In the genomic region with DNA sequence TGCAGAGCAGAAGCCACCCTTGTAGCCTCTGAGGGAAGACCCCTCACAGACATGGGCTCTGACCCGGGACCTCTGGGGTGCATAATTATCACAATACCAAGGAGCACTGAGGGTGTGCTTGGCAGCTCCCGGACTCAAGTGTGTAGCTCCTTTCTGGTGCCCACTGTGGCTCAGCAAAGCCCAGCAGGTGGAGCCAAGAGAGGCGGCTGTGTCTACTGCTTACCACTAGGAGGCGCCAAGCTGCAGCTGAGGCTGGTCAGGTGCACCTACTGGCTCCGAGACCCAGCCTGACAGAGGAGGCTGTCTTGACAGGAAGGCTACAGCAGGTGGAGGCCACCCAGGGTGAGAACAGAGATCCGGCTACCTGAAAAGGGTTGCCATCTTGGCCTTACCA, we compare ENCODE assay signal across 8 mouse cellular contexts. TPM values are rescaled to one million over a fixed set of nuclear protein-coding genes. Genes with fewer than 3 reads are reported as not detected.
DNase-seq lines count a peak whose midpoint lies in the region; ATAC-seq lines count a peak whose summit lies in the region.

No protein-coding gene starts in this region.

- no peak overlapping the region for H3K4me2 ChIP-seq in heart, embryonic 16.5 days (ENCODE audit: low read depth, low read length)

- no peaks in the 10 kb centered on the region for H3K4me1 ChIP-seq in heart, embryonic 16.5 days (ENCODE audit: control insufficient read depth, insufficient read depth, low read length)

- no peak overlapping the region for H3K4me3 ChIP-seq in heart, embryonic 16.5 days (ENCODE audit: low read length)

- DNase-seq in 3T3-L1 (ENCODE audit: low read depth, low spot score) (peak; percentile 70), NIH3T3 (ENCODE audit: low read depth) (peak; percentile 76)
- DNase-seq in embryo, embryonic 11 days = peak; percentile 83
- DNase-seq in layer of hippocampus, adult 8-10 months (ENCODE audit: low spot score in 2 of 2) = peak; percentile 64 to 83
- peak; percentile 84 for DNase-seq in lung, postnatal 36 days
- peak; percentile 73 to 78 for DNase-seq in right cerebral cortex, postnatal 10 days (ENCODE audit: low spot score in 2 of 2)
- DNase-seq in urinary bladder, postnatal 10 days (ENCODE audit: low spot score) = peak; percentile 36

- no peaks in the 10 kb centered on the region for H3K27me3 ChIP-seq in heart, embryonic 16.5 days (ENCODE audit: control insufficient read depth, insufficient read depth, low read length)

- WGBS in heart, embryonic 16.5 days = 21% methylated on average over 6 of the region's 6 CpGs

- ATAC-seq in heart, embryonic 16.5 days (replicated peaks; ENCODE audit: extremely low read depth, insufficient read depth, low FRiP score) = peak; percentile 39; the same call in 1 of the 2 replicates

- H3K9ac ChIP-seq in heart, embryonic 16.5 days (ENCODE audit: low read length) = no peak overlapping the region

- no peaks in the 10 kb centered on the region for H3K9me3 ChIP-seq in heart, embryonic 16.5 days (replicated peaks; ENCODE audit: control insufficient read depth, low read length)

- H3K27ac ChIP-seq in heart, embryonic 16.5 days (ENCODE audit: low read length) = no peak overlapping the region

- no peaks in the 10 kb centered on the region for H3K36me3 ChIP-seq in heart, embryonic 16.5 days (ENCODE audit: control insufficient read depth, insufficient read depth)

RNA-seq across cellular contexts. Expression of a gene that starts 56.9 kb away (rescaled TPM):
- 0.11 and 0.12 TPM in 2 replicates for polyA plus RNA-seq in heart, embryonic 16.5 days (2015; fragmentation: Nextera tagmentation; extraction: Ambion mirVana)
- total RNA-seq in layer of hippocampus, adult 8-10 months (2022) = 10 to 100 TPM; 26.3 to 35.6 (median 28.9) TPM
